Mouse (Mus musculus) monocyte, adult 2 months (primary cell): ENCODE data around the gene Oxld1.
"Not testable (repeated sequence)": the region's sequence is repeated elsewhere in the genome, so short reads cannot be mapped to it uniquely, and the experiment has no call there.

Experiments used
- DNase-seq, 2 experiments: peaks; one replicate each; pipeline ENCODE4 v3.0.0; 2022; ENCODE audit warnings: low spot score in 2 of 2, low read depth in 1 of 2

The Oxld1 gene

DNA sequence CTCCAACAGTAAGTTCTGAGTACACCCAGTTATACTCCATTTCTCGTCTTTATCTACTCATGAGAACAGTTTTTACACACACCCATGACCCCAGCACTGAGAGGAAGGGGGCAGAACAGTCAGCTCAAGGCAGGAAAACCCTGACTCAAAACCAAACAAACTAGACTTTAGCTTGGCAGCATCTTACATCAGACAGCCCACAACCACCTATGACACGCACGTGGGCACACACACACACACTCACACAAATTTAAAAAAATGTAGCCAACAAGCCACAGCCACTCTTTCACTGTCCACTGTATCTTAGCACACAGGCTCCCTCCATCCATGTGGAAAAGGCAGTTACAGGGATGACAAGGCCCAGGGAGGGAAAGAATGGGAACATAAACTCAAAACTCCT is 31.1 kb downstream of the Oxld1 start:
- no peak for DNase-seq

DNA sequence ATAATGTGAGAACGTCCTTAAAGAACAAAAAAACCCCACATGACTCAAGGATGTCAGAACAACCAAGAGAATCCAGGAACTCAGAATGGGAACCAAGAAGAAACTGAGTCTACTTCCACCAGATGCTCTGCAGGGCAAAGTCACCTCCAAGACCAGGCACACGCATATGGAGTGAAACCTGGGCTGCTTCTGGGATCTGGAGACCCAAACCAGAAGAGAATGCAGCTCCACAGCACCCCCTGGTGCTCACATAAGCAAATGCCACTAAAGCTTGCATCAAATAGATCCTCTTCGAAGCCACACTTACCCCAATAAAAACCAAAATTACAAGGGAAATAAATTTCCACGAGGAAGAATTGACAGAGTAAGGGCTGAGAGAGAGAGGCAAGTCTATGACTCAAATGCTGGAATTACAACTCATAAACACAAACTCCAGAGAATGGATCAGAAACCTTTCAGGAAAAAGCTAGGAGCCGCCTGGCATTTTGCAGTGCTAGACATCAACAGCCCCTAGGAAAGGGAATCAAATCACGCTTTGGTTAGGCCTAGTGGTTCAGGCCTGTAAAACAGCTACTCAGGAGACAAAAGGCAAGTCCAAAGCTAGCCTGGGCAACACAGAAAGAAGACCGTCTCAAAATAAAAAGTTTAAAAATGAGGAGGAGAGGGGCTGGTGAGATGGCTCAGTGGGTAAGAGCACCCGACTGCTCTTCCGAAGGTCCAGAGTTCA is 34.1 kb downstream of the Oxld1 start:
- DNase-seq = no peak

- DNase-seq = no peak
Measured at GRCm38 (mm10) chr11:120422651-120423568, 35.0 kb downstream of the Oxld1 start.

GRCm38 (mm10) chr11:120418592-120418991 is 39.3 kb downstream of the Oxld1 start:
- no peak for DNase-seq

GRCm38 (mm10) chr11:120417852-120418251 is 40.0 kb downstream of the Oxld1 start:
- no peak for DNase-seq

DNA sequence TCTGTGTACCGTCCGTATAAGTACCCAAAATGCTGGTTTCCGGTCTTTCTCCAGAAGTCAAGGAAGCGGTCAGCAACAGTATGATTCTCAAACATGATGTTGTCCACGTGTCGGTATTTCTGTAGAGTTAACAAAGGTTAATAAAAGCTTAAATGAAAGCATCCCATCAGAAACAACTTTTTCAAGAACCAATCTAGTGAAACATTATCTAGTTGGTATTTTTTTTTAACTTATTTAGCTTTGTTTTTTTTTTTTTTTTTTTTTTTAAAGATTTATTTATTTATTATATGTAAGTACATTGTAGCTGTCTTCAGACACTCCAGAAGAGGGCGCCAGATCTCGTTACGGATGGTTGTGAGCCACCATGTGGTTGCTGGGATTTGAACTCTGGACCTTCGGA is 44.2 kb downstream of the Oxld1 start:
- not testable (repeated sequence) for DNase-seq
